8 mouse cellular contexts compared by ENCODE assay signal in the genomic region with DNA sequence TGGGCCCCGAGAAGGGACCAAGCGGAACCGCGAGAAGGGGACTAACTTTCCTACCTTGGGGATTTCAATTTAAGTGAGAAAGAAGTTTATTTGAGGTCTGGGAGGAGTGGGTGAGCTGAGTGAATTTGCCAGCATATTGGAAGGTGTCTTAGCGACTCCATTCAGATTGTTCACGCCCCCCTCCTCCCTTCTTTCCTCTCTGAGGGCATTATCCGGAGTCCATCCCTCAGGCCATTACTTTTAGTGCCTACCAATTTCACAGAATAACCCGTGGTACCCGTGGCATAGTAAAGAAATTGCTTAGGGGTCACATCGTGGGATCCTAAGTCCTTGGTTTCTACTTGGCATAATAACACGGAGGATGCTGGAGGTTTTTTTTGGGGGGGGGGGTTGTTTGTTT. TPM values are rescaled to one million over a fixed set of nuclear protein-coding genes. Genes with fewer than 3 reads are reported as not detected.
DNase-seq lines count a peak whose midpoint lies in the region; ATAC-seq lines count a peak whose summit lies in the region.

No protein-coding gene starts in this region.

- WGBS in neural tube, embryonic 11.5 days, result 1% methylated on average over 11 of the region's 11 CpGs
- 3% methylated on average over 11 of the region's 11 CpGs for WGBS in limb, embryonic 13.5 days
- 4% methylated on average over 11 of the region's 11 CpGs for WGBS in stomach, embryonic 15.5 days

- ATAC-seq in neural tube, embryonic 11.5 days (ENCODE audit: insufficient read depth, low FRiP score, low TSS enrichment), result no peak; the same call in 1 of the 2 replicates
- ATAC-seq in limb, embryonic 13.5 days (ENCODE audit: low FRiP score, low read depth), result peak; percentile 3; the same call in 1 of the 2 replicates
- no peak for ATAC-seq in stomach, embryonic 15.5 days (ENCODE audit: insufficient read depth, low FRiP score, low read depth)

- DNase-seq in embryo, embryonic 10 days (ENCODE audit: low spot score), result peak; percentile 45
- no peak for DNase-seq in embryo, embryonic 9.5 days (ENCODE audit: extremely low spot score)
- DNase-seq in neural tube, embryonic 11.5 days (ENCODE audit: low spot score), result no peak
- no peak for DNase-seq in neural tube, embryonic 10.5 days (ENCODE audit: extremely low spot score, low spot score)
- DNase-seq in adrenal gland, postnatal 4 days (ENCODE audit: low spot score in 2 of 2), result no peak
- DNase-seq in gastrocnemius, postnatal 36 days, result no peak

- H3K27ac ChIP-seq in neural tube, embryonic 11.5 days (ENCODE audit: low read depth, low read length), result peak overlapping the region; percentile 86
- peak overlapping the region; percentile 92 for H3K27ac ChIP-seq in limb, embryonic 13.5 days
- peak overlapping the region; percentile 92 for H3K27ac ChIP-seq in stomach, embryonic 15.5 days

- H3K9me3 ChIP-seq in neural tube, embryonic 11.5 days (ENCODE audit: control insufficient read depth, low read length), result no peaks in the 10 kb centered on the region
- H3K9me3 ChIP-seq in limb, embryonic 13.5 days, result no peaks in the 10 kb centered on the region
- no peaks in the 10 kb centered on the region for H3K9me3 ChIP-seq in stomach, embryonic 15.5 days

- intact Hi-C loops in gastrocnemius, postnatal 36 days (cut with DNase I), result no loop called here

- H3K36me3 ChIP-seq in neural tube, embryonic 11.5 days (ENCODE audit: control insufficient read depth, insufficient read depth, low read length), result no peaks in the 10 kb centered on the region
- H3K36me3 ChIP-seq in limb, embryonic 13.5 days, result no peaks in the 10 kb centered on the region
- no peaks in the 10 kb centered on the region for H3K36me3 ChIP-seq in stomach, embryonic 15.5 days

- H3K4me3 ChIP-seq in neural tube, embryonic 11.5 days (ENCODE audit: low read depth, low read length), result peak overlapping the region; percentile 87
- peak overlapping the region; percentile 92 for H3K4me3 ChIP-seq in limb, embryonic 13.5 days
- peak overlapping the region; percentile 79 for H3K4me3 ChIP-seq in stomach, embryonic 15.5 days (replicated peaks)

- peaks cover 17% of the 10 kb centered on the region for H3K4me1 ChIP-seq in neural tube, embryonic 11.5 days (ENCODE audit: control insufficient read depth, insufficient read depth, low read length)
- H3K4me1 ChIP-seq in limb, embryonic 13.5 days, result peaks cover 27% of the 10 kb centered on the region
- H3K4me1 ChIP-seq in stomach, embryonic 15.5 days, result peaks cover 3% of the 10 kb centered on the region

- no peaks in the 10 kb centered on the region for H3K27me3 ChIP-seq in neural tube, embryonic 11.5 days (ENCODE audit: control insufficient read depth, insufficient read depth, low read length)
- no peaks in the 10 kb centered on the region for H3K27me3 ChIP-seq in limb, embryonic 13.5 days
- H3K27me3 ChIP-seq in stomach, embryonic 15.5 days (replicated peaks), result no peaks in the 10 kb centered on the region

- H3K9ac ChIP-seq in neural tube, embryonic 11.5 days (ENCODE audit: low read length), result peak overlapping the region; percentile 90
- H3K9ac ChIP-seq in limb, embryonic 13.5 days, result peak overlapping the region; percentile 94
- peak overlapping the region; percentile 71 for H3K9ac ChIP-seq in stomach, embryonic 15.5 days

- H3K4me2 ChIP-seq in neural tube, embryonic 11.5 days (ENCODE audit: low read depth), result peak overlapping the region; percentile 100
- peak overlapping the region; percentile 100 for H3K4me2 ChIP-seq in limb, embryonic 13.5 days (replicated peaks)
- peak overlapping the region; percentile 80 for H3K4me2 ChIP-seq in stomach, embryonic 15.5 days

RNA-seq across cellular contexts. Expression of a gene that starts 0.7 kb away (rescaled TPM):
- polyA plus RNA-seq in neural tube, embryonic 11.5 days (2014; fragmentation: Nextera tagmentation; extraction: Ambion mirVana), result 15.1 and 16.4 TPM in 2 replicates
- 11.4 and 11.8 TPM in 2 replicates for polyA plus RNA-seq in limb, embryonic 13.5 days (2015; fragmentation: Nextera tagmentation; extraction: Ambion mirVana)
- polyA plus RNA-seq in stomach, embryonic 15.5 days (2015; fragmentation: Nextera tagmentation; extraction: Ambion mirVana), result 10.6 and 11.6 TPM in 2 replicates
- total RNA-seq in adrenal gland, postnatal 4 days (2021), result 10 to 100 TPM; 40.5 to 43.3 TPM
- total RNA-seq in gastrocnemius, postnatal 36 days (2021), result 10 to 100 TPM; 10.3 to 13.3 TPM

RNA-seq across cellular contexts. Expression of a gene that starts 24.2 kb away (rescaled TPM):
- polyA plus RNA-seq in neural tube, embryonic 11.5 days (2014; fragmentation: Nextera tagmentation; extraction: Ambion mirVana), result 29.1 and 41.2 TPM in 2 replicates
- 13.8 and 22.6 TPM in 2 replicates for polyA plus RNA-seq in limb, embryonic 13.5 days (2015; fragmentation: Nextera tagmentation; extraction: Ambion mirVana)
- polyA plus RNA-seq in stomach, embryonic 15.5 days (2015; fragmentation: Nextera tagmentation; extraction: Ambion mirVana), result 22.8 and 65.7 TPM in 2 replicates
- total RNA-seq in adrenal gland, postnatal 4 days (2021), result 1,000 to 10,000 TPM; 1,093 to 1,114 TPM
- total RNA-seq in gastrocnemius, postnatal 36 days (2021), result 100 to 1,000 TPM; 252 to 259 TPM
